Mouse (Mus musculus) heart, adult 2 months (tissue): ENCODE data around the gene Klf9.

Source experiments
- CTCF ChIP-seq: fragments of 200-600 bp; IDR thresholded peaks from 2 replicates; pipeline ENCODE4 v1.8.1; 2022; ENCODE audit warnings: antibody characterized with exemption, mild to moderate bottlenecking, moderate library complexity
- EP300 ChIP-seq: fragments of 200-500 bp; IDR thresholded peaks from 2 replicates; pipeline ENCODE4 v1.6.1; 2011; ENCODE audit warnings: low read depth, low read length, control low read depth; ENCODE audit not compliant: insufficient read depth
- POLR2A ChIP-seq: fragments of 200-500 bp; IDR thresholded peaks from 2 replicates; pipeline ENCODE4 v1.6.1; 2011; ENCODE audit warnings: mild to moderate bottlenecking, low read depth, low read length, control low read depth; ENCODE audit not compliant: insufficient read depth

DNA sequence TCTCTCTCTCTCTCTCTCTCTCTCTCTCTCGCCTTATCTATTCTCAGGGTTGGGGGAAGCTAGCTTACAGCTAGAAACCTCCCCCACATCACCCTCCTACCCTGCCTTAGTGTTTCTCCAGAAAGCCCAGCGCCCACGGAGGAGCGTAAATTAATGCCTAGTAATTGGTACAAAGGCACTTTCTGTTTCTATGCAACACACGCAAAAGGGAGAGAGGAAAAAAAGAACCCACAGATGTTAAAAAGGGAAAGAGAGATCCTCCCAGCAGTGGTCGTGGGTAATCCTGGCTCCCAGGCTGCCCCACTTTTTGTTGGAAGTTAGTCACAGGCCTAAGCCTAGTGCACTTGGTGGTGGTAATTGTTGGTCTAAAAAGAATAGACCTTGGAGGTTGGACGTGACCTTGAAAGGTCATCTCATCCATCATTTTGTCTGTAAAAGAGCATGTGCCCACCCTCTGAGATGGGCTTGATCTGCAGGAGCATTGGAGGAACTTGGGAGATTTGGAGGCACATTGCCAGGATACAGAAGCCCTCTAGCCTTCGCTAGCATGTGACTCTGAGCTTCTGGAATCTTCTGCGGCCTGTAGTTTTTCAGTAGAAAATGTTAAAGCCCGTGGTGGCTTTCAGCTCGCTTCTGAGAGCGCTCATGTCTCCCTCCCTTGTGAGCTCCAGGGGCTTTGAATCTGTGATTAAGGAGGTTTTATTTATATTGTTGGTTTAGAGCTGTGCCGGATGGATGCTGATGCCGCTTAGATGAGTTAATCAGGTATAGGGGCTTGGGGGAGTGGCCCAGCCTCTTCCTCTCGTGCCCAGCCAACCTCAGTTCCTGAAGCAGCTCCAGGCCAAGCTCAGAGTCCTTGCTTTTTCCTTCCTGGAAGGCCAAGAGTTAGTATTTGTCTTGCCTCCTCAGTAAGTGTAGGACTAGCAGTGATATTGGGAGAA lies 6.3 kb downstream of the Klf9 start:
- TF ChIP-seq POLR2A (no peak), CTCF (no peak), EP300 (no peak)
